ENCODE assay signal across 32 mouse cellular contexts in the genomic region with DNA sequence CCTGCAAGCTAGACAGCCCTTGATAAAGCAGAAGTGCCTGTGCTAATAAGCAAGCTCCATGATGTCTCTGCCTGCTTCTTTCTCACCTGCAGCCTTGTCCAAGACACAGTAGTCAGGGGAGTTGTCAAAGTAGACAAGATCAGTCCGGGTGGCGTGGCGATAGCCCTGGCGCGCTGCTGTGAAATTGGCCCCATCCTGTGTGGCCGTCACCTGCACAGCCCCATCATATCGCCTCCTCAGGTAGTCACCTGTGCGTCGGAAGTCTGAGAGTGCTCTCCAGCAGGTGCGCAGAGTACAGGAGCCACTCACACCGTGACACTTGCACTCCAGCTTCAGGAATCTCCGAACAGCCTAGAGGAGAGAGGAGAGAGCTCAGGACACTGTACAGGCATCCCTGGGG. TPM values are rescaled to one million over a fixed set of nuclear protein-coding genes. Genes with fewer than 3 reads are reported as not detected.
"Had no signal": no experiment of that assay in that cellular context is flagged by ENCODE, and none has a peak within 500 bp of the region (broad histone marks: within the 10 kb centered on the region; RNA-seq: fewer than 3 reads in every experiment).

No protein-coding gene starts in this region.

- H3K27me3 ChIP-seq: limb, embryonic 12.5 days; limb, embryonic 13.5 days; limb, embryonic 15.5 days; liver, embryonic 12.5 days; liver, embryonic 13.5 days; liver, embryonic 15.5 days; lung, embryonic 15.5 days; megakaryocyte, embryonic 14.5 days; midbrain, embryonic 12.5 days; midbrain, embryonic 13.5 days; midbrain, embryonic 15.5 days; neural tube, embryonic 12.5 days had no signal

- H3K27ac ChIP-seq: limb, embryonic 10.5 days; limb, embryonic 12.5 days; limb, embryonic 13.5 days; limb, embryonic 15.5 days; liver, embryonic 12.5 days; liver, embryonic 13.5 days; liver, embryonic 14.5 days; liver, embryonic 15.5 days; lung, embryonic 15.5 days; macrophage; midbrain, embryonic 10.5 days; midbrain, embryonic 12.5 days; midbrain, embryonic 13.5 days; midbrain, embryonic 15.5 days; neural tube, embryonic 12.5 days had no signal

- H3K9me3 ChIP-seq: limb, embryonic 10.5 days; limb, embryonic 12.5 days; limb, embryonic 13.5 days; limb, embryonic 15.5 days; liver, embryonic 12.5 days; liver, embryonic 13.5 days; liver, embryonic 15.5 days; lung, embryonic 15.5 days; megakaryocyte, embryonic 14.5 days; midbrain, embryonic 10.5 days; midbrain, embryonic 12.5 days; midbrain, embryonic 13.5 days; midbrain, embryonic 15.5 days; neural tube, embryonic 12.5 days had no signal

- DNase-seq: left cerebral cortex, postnatal 4 days; liver; liver, embryonic 13.5 days; liver, postnatal 0 days; lung, adult 18-20 months; lung, adult 2 months; lung, embryonic 14.5 days; lung, postnatal 10 days; lung, postnatal 14 days; lung, postnatal 36 days; lung, postnatal 4 days; midbrain, embryonic 14.5 days had no signal

- H3K4me3 ChIP-seq: limb, embryonic 10.5 days; limb, embryonic 12.5 days; limb, embryonic 13.5 days; limb, embryonic 15.5 days; liver, embryonic 12.5 days; liver, embryonic 13.5 days; liver, embryonic 15.5 days; lung, embryonic 15.5 days; megakaryocyte, embryonic 14.5 days; midbrain, embryonic 10.5 days; midbrain, embryonic 12.5 days; midbrain, embryonic 13.5 days; midbrain, embryonic 15.5 days; myocyte; neural tube, embryonic 12.5 days had no signal

- H3K36me3 ChIP-seq: midbrain, embryonic 15.5 days had no signal

- H3K4me1 ChIP-seq: limb, embryonic 12.5 days; limb, embryonic 13.5 days; limb, embryonic 15.5 days; liver, embryonic 12.5 days; liver, embryonic 13.5 days; liver, embryonic 15.5 days; megakaryocyte, embryonic 14.5 days; midbrain, embryonic 10.5 days; midbrain, embryonic 12.5 days; midbrain, embryonic 13.5 days; midbrain, embryonic 15.5 days; neural tube, embryonic 12.5 days had no signal

RNA-seq across cellular contexts. Expression of a gene that starts 10.8 kb away (rescaled TPM):
- total RNA-seq: megakaryocyte progenitor cell, adult 5-6 weeks; megakaryocyte, adult 5-6 weeks; megakaryocyte-erythroid progenitor cell, adult 5-6 weeks; monocyte, adult 5-6 weeks had no signal
- polyA plus RNA-seq: macrophage had no signal
